Mouse (Mus musculus) forelimb bud, embryonic 11.5 days (tissue): ENCODE results near the gene Cdc42ep2.

Experiments
- DNase-seq: peaks from one replicate; pipeline ENCODE4 v3.0.0-alpha.2; 2012; ENCODE audit warnings: low read depth, low spot score

The Cdc42ep2 gene

GRCm38 (mm10) chr19:5874391-5874968, 50.1 kb downstream of the Cdc42ep2 start:
- DNase-seq = no peak

GRCm38 (mm10) chr19:5872931-5873556, 51.6 kb downstream of the Cdc42ep2 start:
- no peak for DNase-seq

- DNase-seq = no peak
These were observed 52.1 kb downstream of the Cdc42ep2 start for GRCm38 (mm10) chr19:5872528-5872927.

DNA sequence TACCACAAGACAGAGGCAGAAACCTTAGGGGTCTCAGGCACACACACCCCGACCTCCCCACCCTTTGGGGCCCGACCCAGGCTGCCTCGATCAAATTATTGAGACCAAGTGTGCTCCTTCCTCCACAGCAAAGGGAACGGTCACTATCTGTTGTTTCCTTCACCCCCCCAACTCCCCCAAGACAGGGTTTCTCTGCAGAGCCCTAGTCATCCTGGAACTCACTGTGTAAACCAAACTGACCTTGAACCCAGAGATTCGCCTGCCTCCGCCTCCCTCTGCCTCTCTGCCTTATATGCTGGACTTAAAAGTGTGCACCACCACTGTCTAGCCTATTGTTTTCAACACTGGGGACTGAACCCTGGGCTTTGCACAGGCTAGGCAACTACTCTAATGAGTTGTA, 52.9 kb downstream of the Cdc42ep2 start:
- no peak for DNase-seq

DNA sequence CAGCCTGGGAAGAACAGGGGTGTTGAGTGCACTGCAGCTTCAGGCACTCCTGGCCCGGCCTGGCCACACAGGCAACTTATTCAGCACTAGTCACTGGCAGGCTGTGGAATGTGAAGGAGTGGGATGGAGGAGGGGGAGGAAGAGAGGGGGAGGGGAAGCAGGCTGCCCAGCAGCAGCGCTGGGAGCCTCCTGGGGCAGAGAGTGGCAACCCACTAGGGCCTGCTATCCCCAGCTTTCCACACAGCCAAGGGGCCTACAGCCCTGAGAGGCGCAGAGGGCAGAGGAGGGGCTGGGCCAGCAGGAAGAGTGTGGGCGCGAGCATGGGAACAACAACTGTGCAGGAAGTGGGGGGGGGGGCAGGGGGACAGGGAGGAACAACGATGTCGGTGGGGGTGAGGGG, 53.3 kb downstream of the Cdc42ep2 start:
- peak; percentile 72 for DNase-seq

GRCm38 (mm10) chr19:5868096-5868495, 56.5 kb downstream of the Cdc42ep2 start:
- DNase-seq = no peak
